Mouse (Mus musculus) midbrain, postnatal 0 days (tissue): ENCODE measurements at regions not wholly inside any gene's neighbourhood (a gene's known extent, or its start where the extent isn't known, plus 50 kb on each side); places are given as distances from the start of the nearest gene placed in this dataset.

Experiments
- ATAC-seq: fragments of 200-750 bp; cut with Nextera tagmentation; 2 replicates; pipeline ENCODE4 v1.8.0; 2017; ENCODE audit warnings: moderate number of reproducible peaks, mild to moderate bottlenecking, moderate TSS enrichment, moderate library complexity; ENCODE audit not compliant: low FRiP score
- DNase-seq: peaks from one replicate; pipeline ENCODE4 v3.0.0-alpha.2; 2015; ENCODE audit warnings: low spot score
- H3K27ac ChIP-seq: fragments of 300-500 bp; sonication (generic); 2 replicates; pipeline ENCODE4 v1.5.1; 2014; ENCODE audit warnings: low read depth, mild to moderate bottlenecking, low read length, mixed read lengths
- H3K27me3 ChIP-seq: fragments of 300-500 bp; sonication (generic); 2 replicates; pipeline ENCODE4 v1.6.1; 2014; ENCODE audit warnings: low read length, control low read depth, mixed read lengths; ENCODE audit not compliant: insufficient read depth
- H3K36me3 ChIP-seq: fragments of 300-500 bp; sonication (generic); 2 replicates; pipeline ENCODE4 v1.6.1; 2014; ENCODE audit warnings: low read length, control low read depth, mixed read lengths; ENCODE audit not compliant: insufficient read depth
- H3K4me1 ChIP-seq: fragments of 300-500 bp; sonication (generic); 2 replicates; pipeline ENCODE4 v1.6.1; 2014; ENCODE audit warnings: mild to moderate bottlenecking, control low read depth, antibody characterized with exemption, low read length, mixed read lengths; ENCODE audit not compliant: insufficient read depth
- H3K4me2 ChIP-seq: fragments of 300-500 bp; sonication (generic); 2 replicates; pipeline ENCODE4 v1.6.1; 2014; ENCODE audit warnings: low read depth, mild to moderate bottlenecking, low read length, mixed read lengths; ENCODE audit not compliant: poor library complexity, severe bottlenecking
- H3K4me3 ChIP-seq: fragments of 300-500 bp; sonication (generic); 2 replicates; pipeline ENCODE4 v1.5.1; 2014; ENCODE audit warnings: low read depth, mild to moderate bottlenecking, low read length, moderate library complexity
- H3K9ac ChIP-seq: fragments of 300-500 bp; sonication (generic); replicated peaks from 2 replicates; pipeline ENCODE4 v1.6.1; 2014; ENCODE audit warnings: mild to moderate bottlenecking, low read length, moderate library complexity, mixed read lengths; ENCODE audit not compliant: poor library complexity, severe bottlenecking
- H3K9me3 ChIP-seq: fragments of 300-500 bp; sonication (generic); 2 replicates; pipeline ENCODE4 v1.6.1; 2016; ENCODE audit warnings: low read length, control low read depth
- CTCF ChIP-seq: IDR thresholded peaks from 2 replicates; pipeline ENCODE4 v1.5.1; 2016; ENCODE audit warnings: antibody characterized with exemption, mild to moderate bottlenecking
- WGBS: fragments of 180-500 bp; shearing (Covaris S2); extraction: QIAGEN DNeasy Blood & Tissue Kit; methylation state at CpG from one replicate; pipeline ENCODE4 v1.1.7; 2014; 5-methylcytosine and 5-hydroxymethylcytosine counted together

DNA sequence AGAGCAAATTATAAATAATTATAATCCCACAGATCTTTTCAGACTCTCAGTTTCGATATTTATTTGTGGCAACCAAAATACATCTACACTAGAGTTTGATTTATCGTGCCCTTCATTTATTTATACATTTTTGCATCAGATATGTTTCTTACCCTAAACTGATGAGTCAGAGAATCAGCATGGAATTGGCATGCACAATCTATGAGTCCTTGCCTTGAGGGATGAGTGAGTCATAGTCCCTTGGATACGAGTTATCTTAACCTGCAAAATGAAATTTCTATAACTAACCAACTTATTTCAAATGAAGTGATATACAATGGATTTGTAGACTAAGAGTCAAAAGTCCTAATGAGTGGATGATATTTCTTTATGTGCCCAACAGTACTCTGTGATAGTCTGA is 449.9 kb upstream of the Cypt12 start:
- Histone ChIP-seq H3K27me3 (no peaks in the 10 kb centered on the region), H3K36me3 (no peaks in the 10 kb centered on the region), H3K27ac (no peak overlapping the region), H3K4me3 (no peak overlapping the region), H3K9me3 (no peaks in the 10 kb centered on the region), H3K4me1 (no peaks in the 10 kb centered on the region), H3K4me2 (no peak overlapping the region), H3K9ac (no peak overlapping the region)
- TF ChIP-seq CTCF = no peak
- 92% methylated on average over 3 of the region's 3 CpGs for WGBS
- ATAC-seq (no peak), DNase-seq (no peak)

DNA sequence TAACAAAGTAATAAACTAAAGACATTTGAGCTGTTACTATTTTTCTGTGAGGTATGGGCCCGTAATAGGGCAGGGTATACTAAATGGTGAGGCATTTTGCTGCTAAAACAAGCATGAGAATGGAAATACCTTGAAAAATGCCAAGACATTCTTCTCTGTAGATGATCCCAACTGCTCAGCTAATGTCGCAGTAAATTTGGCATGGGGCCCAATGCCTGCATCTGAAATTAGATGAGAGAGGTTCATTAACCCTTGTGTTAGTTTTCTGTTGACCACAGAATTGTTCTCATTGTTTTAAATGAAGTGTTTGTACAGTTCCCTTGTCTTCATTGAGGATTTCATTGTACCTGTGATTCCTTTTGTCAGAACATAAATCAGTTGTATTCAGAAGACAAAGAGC is 446.7 kb upstream of the Cypt12 start:
- Histone ChIP-seq H3K27me3 (no peaks in the 10 kb centered on the region), H3K36me3 (no peaks in the 10 kb centered on the region), H3K9ac (no peak overlapping the region), H3K27ac (no peak overlapping the region), H3K4me3 (no peak overlapping the region), H3K4me1 (no peaks in the 10 kb centered on the region), H3K4me2 (no peak overlapping the region), H3K9me3 (no peaks in the 10 kb centered on the region)
- ATAC-seq (no peak), DNase-seq (peak; percentile 33)
- 75% methylated on average over 2 of the region's 2 CpGs for WGBS
- TF ChIP-seq CTCF = no peak

DNA sequence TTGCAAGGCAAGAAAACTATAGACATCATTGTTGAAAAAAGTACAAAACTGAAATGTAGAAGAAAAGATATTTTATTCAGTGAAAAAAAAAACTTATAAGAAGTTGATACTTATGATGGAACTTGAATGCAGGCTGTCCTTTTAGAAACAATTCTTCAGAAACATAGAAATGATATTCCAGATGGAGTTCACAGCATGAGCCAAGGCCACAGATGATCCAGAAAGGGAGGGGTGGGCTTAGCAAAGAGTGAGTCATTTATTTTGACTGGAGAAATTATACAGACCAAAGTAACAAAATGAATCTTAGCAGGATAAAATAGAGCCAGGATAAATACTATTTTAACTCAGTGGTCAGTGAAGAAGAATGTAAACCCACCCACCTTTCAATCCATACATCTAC is 406.9 kb upstream of the Cypt12 start:
- ATAC-seq (no peak), DNase-seq (peak; percentile 37)
- no peaks in the 10 kb centered on the region for H3K9me3 ChIP-seq
- no peaks in the 10 kb centered on the region for H3K36me3 ChIP-seq
- no peak for TF ChIP-seq CTCF
- no peak overlapping the region for H3K27ac ChIP-seq
- H3K4me1 ChIP-seq = no peaks in the 10 kb centered on the region
- H3K9ac ChIP-seq = no peak overlapping the region
- H3K4me3 ChIP-seq = no peak overlapping the region
- H3K4me2 ChIP-seq = no peak overlapping the region
- no peaks in the 10 kb centered on the region for H3K27me3 ChIP-seq

DNA sequence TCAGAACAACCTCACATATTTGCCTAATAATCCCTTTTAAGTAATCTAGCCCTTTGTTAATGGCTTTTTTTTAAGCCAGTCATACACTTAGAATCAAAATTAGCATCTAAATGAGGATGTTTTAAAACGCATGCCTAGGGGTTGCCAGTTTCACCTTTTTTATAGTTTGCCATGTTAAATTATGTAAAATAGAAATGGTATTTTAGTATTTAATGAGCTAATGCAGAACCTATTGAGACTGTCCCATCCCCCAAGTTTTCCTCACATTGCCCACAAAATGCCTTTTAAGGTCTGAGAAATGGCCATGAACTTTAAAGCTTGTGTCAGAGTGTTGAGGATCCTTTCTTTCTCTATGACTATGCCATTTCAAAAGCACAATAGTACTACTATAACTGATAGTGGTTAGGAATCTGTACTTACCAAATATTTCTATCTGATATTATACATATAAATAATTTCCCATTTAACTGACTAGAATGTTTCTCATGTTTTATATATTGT is 400.6 kb upstream of the Cypt12 start:
- no peak overlapping the region for H3K9ac ChIP-seq
- H3K36me3 ChIP-seq = no peaks in the 10 kb centered on the region
- H3K9me3 ChIP-seq = no peaks in the 10 kb centered on the region
- no peak for DNase-seq
- H3K27me3 ChIP-seq = no peaks in the 10 kb centered on the region
- WGBS = 19% methylated on average over 1 of the region's 1 CpGs
- H3K27ac ChIP-seq = no peak overlapping the region
- no peak overlapping the region for H3K4me3 ChIP-seq
- no peak for ATAC-seq
- TF ChIP-seq CTCF = no peak
- H3K4me2 ChIP-seq = no peak overlapping the region
- H3K4me1 ChIP-seq = no peaks in the 10 kb centered on the region

DNA sequence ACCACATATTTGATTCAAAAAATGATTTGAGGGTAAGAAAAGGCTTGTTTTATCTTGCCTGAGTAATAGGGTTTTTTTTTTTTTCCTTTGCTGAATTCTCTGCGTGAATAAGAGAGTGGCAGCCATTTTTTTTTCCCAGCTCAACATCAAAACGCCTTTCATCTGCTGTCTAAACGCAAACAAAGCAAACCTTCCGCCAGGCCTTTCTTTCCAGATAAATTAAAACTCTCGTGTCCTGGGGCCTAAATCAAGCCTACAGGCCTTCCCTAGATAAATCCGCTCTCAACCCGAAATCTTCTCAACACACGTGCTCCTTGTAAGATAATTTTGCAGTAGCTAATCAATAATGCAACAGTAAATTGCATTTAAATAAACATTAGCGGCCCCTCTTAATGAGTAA is 365.7 kb upstream of the Cypt12 start:
- H3K9ac ChIP-seq = no peak overlapping the region
- no peaks in the 10 kb centered on the region for H3K9me3 ChIP-seq
- H3K4me2 ChIP-seq = no peak overlapping the region; the same call in 1 of the 2 replicates
- peak overlapping the region; percentile 74 for H3K27ac ChIP-seq
- no peak overlapping the region for H3K4me3 ChIP-seq
- peaks cover 3% of the 10 kb centered on the region; the same call in 1 of the 2 replicates for H3K4me1 ChIP-seq
- DNase-seq (peak; percentile 72), ATAC-seq (peak; percentile 70)
- TF ChIP-seq CTCF = no peak
- no peaks in the 10 kb centered on the region for H3K36me3 ChIP-seq
- 13% methylated on average over 9 of the region's 9 CpGs for WGBS
- H3K27me3 ChIP-seq = no peaks in the 10 kb centered on the region

DNA sequence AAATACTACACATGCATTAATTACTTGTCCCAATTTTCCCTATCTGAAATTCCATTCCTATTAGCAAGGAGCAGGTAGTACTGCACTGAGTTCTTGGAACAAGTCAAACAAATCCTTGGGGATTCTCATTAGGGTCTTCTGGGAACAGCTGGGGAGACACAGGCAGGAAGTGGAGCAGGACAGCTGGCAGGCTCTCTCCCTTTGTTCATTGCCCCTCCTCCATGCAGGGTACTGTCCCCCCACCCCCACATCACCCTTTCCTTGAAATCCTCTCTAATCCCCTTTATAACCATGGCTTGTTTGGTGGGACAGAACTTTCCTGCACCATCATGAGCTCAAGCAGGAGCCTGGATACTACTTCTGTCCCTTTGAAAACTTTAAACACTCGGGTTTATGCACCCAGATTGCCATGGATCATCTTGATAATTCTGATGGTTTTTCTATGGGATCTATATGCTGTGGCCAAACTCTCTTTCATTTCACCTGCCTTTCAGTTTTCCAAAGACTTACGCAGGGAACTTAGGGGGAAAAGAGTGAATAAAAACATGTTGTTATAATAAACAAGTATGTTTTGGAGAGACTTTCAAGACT is 358.2 kb upstream of the Cypt12 start:
- no peak for ATAC-seq
- H3K4me1 ChIP-seq = no peaks in the 10 kb centered on the region
- H3K27me3 ChIP-seq = no peaks in the 10 kb centered on the region
- no peaks in the 10 kb centered on the region for H3K36me3 ChIP-seq
- no peak for TF ChIP-seq CTCF
- no peak overlapping the region for H3K4me2 ChIP-seq
- no peaks in the 10 kb centered on the region for H3K9me3 ChIP-seq
- WGBS = 46% methylated on average over 2 of the region's 2 CpGs
- H3K4me3 ChIP-seq = no peak overlapping the region
- H3K9ac ChIP-seq = no peak overlapping the region
- H3K27ac ChIP-seq = no peak overlapping the region
- no peak for DNase-seq
